Mouse (Mus musculus) kidney, adult 9 months (tissue): ENCODE results near the gene Pigz.

Experiments used
- DNase-seq: peaks from one replicate; pipeline ENCODE4 v3.0.0; 2022

Pigz gene

DNA sequence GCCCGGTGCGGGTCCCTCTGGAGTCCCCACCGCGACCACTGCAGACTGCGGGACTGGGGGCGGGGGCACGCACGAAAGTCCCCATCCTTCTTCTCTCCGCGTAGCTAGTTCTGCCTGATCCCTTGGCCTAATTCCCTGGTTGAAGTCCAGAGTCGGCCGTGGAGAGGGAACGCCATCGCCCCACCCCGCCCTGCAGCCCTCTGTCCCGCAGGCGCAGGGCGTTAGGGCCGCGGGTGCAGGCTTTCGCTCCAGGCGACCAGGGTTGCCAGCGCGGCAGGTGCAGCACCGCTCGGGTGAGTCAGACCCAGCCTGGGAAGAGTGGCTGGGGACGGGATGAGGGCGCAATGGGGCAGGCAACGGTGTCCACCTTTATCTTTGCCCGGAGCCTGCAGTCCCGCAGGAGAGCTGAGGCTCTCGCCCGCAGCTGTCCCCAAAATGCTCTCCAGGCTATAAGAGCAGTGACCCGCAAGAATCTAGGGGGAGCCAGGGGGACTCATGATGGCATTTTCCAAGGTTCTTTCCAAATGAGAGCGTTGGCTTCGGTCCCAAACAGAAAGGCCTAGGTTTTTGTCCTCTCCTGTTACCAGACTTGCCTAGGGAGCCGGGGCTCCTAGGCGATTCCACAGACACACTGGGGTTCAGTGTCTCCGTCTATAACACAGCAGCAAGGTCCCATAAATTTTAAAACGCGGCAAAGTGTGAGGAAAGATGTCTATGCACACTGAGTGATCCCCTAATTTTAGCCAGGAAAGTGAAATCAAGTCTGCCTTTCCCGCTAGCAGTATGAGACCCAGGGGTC lies at the start of gene Pigz:
Gene Pigz, plus strand, starts transcription at position 101 of the 799 bp plus-strand sequence.
- DNase-seq, result peak; percentile 38

DNA sequence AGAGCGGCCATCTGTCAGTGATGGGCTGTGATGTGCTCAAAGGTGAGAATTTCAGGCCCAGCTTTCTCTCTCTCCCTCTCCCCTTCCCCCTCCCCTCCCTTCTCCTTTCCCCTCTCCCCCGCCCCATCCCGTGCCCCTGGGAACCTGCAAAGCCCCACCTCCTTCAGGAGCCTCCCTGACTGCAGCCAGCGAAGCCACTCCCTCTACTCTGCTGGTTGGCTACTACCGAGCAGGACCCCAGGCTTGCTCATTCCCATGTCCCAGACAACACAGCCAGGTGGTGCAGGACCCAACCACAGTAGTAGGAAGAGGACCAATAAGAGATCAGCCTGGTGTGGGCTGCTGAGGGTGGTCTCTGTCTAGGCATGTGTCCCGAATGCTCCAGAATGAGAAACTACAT lies 49.7 kb upstream of the Pigz start:
- DNase-seq, result no peak

DNA sequence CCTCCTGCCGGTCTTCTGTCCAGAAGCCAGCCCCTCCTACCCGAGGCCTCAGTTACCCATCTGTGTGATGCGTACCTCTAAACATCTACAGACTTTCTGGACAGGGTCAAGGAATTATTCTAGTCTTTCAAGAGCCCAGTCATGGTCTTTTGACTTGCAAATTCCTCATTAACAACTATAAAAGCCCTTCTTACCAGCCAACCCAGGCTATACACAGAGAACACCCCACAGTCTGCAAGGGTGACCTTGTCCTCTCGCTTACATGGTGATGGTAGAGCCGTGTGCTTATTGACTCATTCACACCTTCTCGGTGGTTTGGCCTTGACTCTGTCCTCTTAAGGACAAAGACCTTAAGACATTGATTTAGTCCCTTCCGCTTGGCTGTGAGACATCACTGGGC lies 42.7 kb upstream of the Pigz start:
- no peak for DNase-seq

DNA sequence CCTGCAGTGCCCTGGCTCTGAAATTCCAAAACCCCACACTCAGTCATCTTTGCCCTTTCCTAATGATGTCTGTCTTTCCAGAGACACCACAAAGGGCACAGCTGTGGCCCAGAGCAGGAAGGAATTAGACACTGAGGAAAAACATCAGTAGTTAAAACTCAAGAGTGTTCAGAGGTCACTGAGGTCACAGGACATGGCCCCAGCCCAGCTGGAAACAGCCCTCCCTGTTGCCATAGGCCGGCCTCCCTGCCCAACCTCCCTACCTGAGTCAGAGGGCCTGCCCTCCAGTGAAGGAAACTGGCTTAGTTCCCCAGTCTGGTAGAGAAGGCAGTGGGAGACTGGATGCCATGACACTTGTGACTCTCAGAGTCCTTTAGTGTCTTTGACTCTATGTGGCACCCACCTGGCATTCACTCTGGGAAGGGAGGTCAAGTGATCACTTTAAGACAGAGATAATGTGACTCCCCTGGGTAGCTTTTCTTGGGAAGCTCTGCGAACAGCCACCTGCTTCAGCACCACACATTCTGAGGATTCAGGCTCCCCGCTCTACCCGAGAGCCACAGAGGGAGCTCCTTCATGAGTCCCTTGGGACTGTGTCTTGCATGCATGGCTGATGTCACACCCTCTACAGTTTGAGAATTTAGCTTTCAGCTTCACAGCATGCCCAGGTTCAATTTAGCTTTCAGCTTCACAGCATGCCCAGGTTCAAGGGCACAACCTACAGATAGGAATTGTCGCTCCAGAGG lies 40.1 kb upstream of the Pigz start:
- DNase-seq, result no peak

DNA sequence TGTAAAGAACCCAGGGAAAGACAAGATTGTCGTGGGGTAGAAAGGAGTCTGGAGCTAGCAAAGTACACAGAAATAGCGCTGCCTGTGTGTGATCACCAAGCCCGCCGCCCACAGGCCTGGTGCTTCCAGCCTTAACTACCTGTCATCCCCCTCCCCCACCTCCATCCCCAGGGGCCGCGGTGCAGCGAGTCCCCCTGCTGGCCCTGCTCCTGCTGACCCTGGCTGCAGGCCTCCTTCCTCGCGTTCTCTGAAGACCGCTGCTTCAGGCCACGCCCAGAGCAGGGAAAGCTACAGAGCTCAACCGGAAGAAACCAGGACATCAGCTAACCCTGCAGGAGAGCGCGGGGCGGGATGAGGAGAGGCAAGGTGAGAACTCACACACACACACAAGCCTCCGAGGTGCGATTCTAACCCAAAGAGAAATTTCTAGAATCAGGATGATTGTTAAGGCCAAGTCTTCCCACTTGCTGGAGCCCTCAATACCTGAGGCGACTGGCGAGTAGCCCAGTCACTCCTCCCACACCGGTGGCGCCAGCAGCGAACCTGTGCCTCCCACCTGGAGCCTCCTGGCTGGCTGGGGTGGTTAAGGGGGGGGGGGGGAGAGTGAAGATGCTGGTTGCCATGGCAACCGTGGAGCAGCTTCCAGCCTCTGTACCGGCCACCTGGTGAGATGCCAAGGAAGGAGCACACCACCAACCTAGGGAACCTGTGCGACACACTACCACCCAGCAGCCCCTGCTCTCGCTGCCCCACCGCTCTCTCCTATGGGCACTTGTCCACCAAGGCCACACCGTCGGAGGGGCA lies 36.5 kb upstream of the Pigz start:
- peak; percentile 9 for DNase-seq

DNA sequence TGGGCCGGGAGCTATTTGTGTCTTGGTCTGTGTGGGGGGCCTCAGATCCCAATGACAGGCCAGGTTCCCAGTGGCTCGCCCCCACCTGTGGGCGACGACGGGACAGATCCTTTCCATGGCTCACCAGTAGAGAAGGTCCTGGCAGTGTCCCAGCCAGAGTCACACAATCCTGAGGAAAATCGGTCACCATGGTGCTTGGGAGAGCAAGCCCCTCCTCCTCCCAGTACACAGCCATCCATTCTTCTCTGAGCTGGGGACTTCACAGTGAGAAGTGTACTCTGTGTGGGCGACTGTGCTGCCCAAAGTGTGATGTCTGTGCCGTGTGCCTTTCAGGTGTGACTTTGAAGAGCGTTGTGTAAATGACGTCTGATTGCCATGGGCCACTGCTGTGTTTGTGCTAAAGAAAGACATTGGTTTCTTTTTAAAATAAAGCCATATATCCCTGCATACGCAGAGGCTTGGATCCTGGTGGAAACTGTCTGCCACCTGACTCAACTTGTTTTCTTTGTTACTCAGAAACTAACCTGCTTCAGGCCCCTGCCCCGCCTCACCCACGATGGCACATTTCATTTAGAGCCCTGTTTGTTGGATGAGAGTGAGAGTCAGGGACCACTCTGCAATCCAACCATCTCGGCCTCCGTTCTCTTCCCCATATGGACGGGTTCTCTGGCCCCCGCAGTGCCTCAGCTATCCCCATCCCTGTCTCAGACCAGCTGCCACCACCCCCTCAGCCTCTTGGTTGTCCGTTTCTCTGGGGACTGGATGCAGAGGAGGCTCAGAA lies 34.9 kb upstream of the Pigz start:
- no peak for DNase-seq

DNA sequence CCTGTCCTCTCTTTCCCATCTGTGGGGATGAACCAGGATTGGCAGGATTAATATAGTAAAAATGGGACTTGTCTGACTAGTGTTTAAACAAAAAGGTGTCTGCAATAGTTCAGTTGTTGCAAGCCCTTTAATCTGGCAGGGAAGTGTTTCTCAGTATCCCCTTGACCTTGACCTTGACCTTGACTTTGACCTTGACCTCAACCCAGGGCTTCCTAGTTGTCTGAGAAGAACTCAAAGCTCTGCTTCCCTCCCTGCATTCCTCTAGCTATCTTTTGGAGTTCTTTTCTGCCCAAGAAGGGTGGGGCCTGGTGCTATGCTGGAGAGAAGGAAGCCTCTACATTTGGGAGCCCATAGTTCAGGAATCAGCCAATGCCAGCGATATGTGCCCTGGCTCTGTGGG lies 31.8 kb upstream of the Pigz start:
- no peak for DNase-seq

DNA sequence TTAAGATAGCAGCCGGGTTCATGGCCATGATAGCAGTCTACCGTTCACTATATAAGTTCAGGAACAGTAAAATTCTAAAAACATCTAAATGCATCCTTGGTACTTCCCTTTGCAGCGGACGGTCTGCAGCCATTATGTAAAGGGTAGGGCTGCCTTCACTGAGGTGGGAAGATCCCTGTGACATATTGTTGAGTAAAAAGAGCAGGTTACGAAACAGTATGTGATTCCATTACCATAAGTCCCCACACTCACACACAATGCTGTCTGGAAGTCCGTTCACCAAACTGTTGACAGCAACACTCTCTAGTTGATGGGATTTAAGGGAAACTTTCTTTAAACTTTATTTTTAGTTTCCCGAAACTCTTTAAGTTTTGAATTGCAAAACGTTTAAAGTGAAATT lies 30.4 kb upstream of the Pigz start:
- no peak for DNase-seq

DNA sequence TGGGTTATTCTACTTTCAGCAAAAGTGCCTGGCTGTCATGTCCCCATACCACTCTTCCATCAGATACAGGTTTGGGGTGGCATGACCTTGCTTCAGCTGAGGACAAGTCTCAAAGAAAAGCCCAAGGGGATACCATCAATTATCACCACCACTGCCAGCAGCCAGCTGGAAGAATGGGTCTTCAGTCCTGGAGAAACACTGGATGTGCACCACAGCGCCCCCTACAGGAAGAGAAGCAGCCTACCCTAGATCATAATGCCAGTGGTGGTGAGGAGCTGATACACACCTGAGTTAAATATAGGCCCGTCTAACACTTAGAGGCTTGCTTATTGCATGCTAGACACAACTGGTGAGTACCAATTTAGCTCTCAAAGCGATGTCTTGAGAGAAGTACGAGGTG lies 28.3 kb upstream of the Pigz start:
- no peak for DNase-seq

DNA sequence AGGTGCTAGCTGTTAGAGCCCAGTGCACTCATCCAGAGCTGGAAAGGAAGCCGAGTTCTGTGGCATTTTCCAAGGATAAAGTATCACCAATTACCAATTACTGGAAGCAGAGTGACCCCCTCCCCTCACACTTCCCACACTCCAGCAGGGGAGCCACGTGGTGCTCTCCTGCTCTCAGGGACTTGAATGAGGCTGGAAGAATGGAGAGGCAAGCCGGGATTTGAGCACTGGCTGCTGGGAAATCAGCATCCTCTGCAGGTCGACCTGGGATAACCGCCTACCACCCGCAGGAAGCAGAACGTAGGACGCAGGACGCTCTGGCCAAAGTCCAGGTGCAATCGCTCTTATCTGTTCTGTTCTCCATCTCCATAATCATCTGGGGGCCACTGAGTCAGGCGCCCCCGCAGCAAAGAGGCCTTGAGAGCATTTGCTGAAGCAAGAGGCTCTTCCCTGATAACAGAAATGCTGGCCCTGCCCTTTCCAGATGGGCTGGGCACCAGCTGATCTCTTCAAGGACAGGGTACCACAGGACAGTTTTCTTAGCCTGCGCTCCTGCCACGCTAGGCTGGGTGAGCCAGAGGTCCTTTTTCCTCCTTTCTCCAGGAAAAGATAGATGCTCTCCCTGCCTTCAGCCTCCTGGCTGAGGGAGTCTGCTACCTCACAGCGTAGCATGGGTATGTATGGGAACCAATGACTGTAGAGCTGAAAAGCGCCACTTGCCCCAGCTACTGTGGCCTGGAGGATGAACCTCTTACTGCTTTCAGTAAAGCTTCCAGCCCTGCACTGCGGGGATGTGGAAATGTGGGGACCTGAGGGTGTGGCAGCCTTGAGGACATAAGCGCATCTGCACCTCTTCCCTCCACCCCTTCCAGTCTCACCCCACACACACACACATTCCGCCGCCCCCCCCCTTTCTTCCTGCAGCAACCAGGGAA lies 27.5 kb upstream of the Pigz start:
- DNase-seq, result no peak

DNA sequence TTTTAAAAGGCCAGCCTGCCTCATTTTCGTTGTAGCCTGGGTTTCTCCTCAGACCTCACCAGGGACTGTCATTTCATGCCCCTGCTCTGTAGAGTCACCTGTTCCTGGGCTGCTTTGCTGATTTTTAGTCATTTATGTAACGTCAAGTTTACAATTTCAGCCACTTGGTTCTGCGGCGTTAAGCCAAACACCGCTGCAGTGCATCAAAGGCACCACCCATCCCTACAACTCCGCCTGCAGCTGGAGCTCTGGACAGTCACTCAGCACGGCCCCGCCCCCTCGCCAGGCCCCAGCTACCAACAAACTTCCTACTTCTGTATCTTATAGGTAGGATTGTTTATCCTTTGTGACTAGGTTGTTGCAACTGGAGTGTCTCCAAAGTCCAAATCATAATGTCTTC lies 26.8 kb upstream of the Pigz start:
- peak; percentile 15 for DNase-seq

DNA sequence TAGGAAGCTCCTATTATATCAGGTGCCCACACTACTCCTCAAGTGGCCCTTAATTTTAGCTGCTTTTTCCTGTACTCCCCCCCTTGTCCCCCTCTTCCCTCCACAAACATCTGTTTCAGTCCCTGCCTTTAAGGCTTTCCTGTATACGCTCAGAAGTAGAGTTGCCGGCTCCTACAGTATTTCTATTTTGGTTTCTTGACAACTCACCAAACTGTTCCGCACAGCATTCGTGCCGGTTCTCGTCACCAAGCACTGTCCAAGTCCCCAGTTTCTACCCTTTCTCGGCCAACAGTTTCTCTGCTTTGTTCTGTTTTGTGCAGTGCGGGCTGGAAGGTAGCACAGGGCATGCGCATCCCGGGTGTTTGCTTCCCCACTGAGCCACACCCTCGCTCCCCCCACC lies 24.7 kb upstream of the Pigz start:
- no peak for DNase-seq

DNA sequence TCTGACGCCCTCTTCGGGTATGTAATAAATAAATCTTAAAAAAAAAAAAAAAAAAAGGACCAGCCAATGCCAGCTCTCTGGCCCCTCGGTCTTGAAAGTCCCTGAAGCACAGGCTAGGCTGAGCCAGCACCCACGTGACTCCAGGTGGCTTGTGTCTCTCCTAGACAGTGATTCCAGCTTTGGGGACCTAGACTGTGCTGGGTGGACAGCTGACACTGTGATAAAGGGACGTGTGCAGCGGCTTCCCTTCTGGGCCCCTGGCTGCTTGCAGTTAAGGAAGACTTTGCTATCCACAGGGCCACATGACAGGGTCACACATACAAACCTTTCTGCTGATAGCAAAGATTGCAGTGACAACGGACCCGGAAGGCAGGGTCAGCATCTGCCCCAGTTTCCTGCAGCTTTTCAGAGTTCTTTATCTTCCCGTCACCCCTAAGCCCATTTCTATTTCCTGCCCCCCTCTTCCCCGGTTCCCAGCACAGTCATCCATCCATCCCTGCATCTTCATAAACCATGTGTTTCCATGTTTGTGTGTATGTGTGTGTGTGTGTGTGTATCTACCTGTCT lies 23.3 kb upstream of the Pigz start:
- DNase-seq, result peak; percentile 20

DNA sequence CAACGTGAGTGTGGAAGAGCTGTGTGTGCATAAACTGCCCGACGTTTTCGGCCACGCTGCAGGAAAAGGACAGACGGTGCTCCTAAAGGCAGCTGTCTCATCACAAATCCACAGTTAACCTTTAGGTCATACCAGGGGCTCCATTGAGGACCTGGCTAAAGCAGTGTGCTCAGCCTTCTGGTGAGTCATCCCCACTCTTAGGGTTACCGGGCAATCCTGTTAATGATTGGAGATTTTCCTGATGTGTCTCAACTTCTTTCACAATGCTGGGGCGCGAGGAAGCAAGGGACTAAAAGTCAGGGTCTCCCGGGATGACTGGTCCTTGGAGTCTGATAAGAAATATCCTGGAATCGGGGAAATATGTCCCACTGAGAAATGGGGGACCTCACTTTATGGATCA lies 15.9 kb upstream of the Pigz start:
- DNase-seq, result peak; percentile 52

DNA sequence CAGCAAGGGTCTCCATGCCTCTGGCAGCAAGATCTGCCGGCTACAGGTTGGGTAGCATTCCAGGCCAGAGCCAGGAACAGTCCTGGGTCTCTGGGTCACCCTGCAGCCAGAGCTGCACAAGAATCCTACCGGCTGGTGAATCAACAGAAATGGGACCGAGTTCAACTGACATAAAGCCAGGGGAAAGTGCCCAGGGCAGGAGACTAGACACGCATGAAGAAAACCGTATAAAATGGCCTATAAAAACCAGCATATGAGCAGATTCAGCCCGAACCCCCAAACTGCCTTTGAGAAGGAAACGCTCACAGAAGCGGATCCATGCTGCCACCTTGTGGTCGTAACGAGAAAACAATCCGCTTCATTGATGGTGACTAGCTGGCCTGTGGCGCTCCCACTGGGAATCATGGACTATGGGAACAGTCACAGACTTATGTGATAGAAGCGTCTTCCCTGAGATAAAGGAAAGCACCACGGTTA lies 15.4 kb upstream of the Pigz start:
- peak; percentile 81 for DNase-seq

DNA sequence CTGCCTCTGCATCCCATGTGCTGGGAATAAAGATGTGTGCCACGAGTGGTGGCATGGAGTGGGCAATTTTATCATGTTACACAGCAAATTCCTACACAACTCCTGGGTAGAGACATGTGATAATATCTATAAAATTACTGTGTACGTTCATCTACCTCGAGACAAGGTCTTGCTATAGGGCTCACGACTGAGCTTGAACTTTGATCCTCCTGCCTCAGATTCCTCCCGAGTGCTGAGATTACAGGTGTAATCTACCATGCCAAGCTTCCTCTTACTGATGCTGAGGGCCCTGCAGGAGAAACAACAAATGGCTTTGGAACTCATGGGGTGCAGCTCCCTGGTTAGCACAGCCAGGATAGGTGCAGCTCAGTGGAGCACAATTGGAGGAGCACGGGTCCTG lies 9.3 kb upstream of the Pigz start:
- no peak for DNase-seq

DNA sequence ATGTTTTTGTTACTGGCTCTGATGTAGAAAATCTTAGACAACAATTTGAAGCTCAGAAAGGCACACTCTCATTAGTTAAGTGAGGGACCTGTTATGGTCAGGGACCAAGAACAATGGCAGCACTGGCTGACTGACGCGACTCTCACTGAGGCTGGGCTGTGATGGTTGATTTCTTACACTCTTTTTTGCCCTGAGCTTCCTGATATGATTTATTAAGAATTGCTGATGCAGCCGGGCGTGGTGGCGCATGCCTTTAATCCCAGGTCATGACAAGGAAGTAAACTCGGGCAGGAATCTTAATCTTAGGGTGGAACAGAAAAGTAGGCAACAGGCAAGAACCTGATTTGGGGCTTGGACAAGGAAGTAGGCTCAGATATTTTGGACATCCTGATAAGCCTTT lies 7.6 kb upstream of the Pigz start:
- no peak for DNase-seq

DNA sequence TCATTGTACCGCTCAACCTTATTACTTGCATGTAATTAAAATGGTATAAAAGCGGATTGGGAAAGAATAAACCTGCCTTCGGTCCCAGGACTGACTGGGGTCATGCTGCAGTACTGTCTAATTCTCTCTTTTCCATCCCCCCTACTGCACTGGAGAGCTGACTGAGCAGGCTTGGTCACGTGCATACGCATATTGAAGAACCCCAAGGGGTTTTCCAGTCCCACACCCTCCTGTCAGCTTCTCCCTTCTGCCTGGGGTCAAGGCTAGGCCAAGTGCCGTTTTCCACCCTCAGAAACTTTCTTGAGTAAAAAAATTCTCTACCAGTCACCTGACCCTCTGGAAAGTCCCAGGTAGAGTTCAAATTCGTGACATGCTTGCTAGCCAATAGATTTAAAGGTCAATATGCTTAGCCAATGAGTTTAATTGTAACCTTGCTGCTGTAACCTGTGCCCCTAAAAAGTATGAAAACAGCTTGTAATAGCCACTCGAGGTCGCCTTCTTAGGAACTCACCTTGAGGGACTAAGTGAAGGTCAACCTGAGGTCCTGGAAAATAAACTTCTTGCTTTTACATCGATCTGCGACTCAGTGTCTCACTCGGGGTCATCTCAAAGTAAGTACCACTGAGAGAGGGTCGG lies 7.0 kb upstream of the Pigz start:
- DNase-seq, result no peak

DNA sequence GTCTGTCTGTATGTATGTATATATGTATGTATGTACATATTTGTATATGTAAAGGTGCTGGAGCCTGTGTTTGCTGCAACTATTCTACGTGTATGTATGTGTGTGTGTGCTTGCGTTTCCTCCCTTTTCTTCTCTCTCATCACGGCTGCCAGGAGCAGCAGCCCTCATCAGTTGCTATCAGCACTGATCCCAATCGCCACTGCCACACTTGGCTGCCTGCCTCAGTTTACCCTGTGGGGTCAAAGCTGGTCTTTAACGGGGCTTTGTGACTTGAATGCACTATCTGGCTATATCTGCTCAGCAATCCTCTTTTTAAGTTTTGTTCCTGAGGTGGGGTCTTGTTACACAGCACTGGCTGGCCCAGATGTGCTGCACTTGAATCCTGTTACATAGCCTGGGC lies 6.2 kb upstream of the Pigz start:
- DNase-seq, result no peak

DNA sequence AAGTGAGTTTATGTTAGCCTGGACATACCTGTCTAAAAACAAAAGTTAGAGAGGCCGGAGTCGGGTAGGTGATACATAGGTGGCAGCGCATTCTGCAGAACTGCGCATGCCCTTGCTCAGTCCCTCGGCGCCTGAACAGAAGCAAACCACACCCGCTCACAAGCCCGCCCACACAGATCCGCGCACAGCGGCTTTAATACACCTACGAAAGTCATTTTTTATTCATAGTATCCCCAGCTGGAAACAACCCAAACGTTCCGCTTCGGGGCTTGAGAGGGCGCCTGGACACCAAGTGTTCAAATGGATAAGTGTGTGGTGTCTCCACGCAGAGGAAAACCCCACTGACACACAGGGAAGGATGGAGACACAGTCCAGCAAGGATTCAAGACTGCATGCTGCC lies 2.3 kb upstream of the Pigz start:
- no peak for DNase-seq

DNA sequence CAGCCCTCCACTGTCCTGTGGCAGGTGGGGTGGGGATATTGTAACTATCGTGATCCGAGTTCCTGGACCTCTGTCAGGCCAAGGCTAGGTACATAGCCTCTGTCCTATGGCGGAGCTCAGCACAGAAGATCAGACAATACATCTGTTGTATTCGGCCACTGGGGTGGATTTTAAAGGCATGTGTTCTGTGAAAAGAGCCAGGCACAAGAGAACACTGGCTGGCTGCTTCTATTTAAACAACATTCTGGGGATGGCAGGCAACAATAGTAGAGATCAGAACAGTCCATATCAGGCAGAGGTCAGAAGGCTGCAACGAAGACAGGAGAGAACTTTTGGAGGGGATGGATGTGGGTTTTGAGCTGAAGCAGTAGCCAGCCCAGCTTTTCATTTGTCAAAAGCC lies 1.4 kb upstream of the Pigz start:
- no peak for DNase-seq
